ENCODE assay signal across 8 mouse cellular contexts in genomic region chr11:112784903-112785381, GRCm38 (mm10). TPM values are rescaled to one million over a fixed set of nuclear protein-coding genes. Genes with fewer than 3 reads are reported as not detected.
DNase-seq lines count a peak whose midpoint lies in the region; ATAC-seq and TF ChIP-seq lines count a peak whose summit lies in the region.

No protein-coding gene starts in this region.

- H3K27ac ChIP-seq in heart, embryonic 14.5 days (replicated peaks in 1 of 2; ENCODE audit: control insufficient read depth in 1 of 2, insufficient read depth in 1 of 2, low read depth in 2 of 2, low read length in 2 of 2): no peak overlapping the region
- peak overlapping the region; percentile 40; the same call in 1 of the 2 replicates for H3K27ac ChIP-seq in forebrain, postnatal 0 days (ENCODE audit: low read depth, low read length)
- H3K27ac ChIP-seq in limb, embryonic 11.5 days (replicated peaks; ENCODE audit: low read depth, low read length): 0 out of 2 replicates have a peak overlapping the region, but pooled peaks have one; percentile 18
- peak overlapping the region; percentile 66 for H3K27ac ChIP-seq in neural tube, embryonic 12.5 days

- TF ChIP-seq CTCF in forebrain, postnatal 0 days (IDR thresholded peaks at IDR 0.05; ENCODE audit: low read depth): no peak

- H3K9ac ChIP-seq in heart, embryonic 14.5 days (ENCODE audit: low read length): peak overlapping the region; percentile 72
- peak overlapping the region; percentile 60 for H3K9ac ChIP-seq in forebrain, postnatal 0 days
- H3K9ac ChIP-seq in limb, embryonic 11.5 days (ENCODE audit: low read length): peak overlapping the region; percentile 95
- peak overlapping the region; percentile 86 for H3K9ac ChIP-seq in neural tube, embryonic 12.5 days

- peak overlapping the region; percentile 56 to 58 for H3K4me3 ChIP-seq in heart, embryonic 14.5 days (ENCODE audit: control insufficient read depth in 1 of 2, insufficient read depth in 1 of 2, low read depth in 1 of 2, low read length in 2 of 2)
- peak overlapping the region; percentile 57 for H3K4me3 ChIP-seq in forebrain, postnatal 0 days (ENCODE audit: low read depth, low read length)
- H3K4me3 ChIP-seq in limb, embryonic 11.5 days (ENCODE audit: low read depth, low read length): peak overlapping the region; percentile 79
- H3K4me3 ChIP-seq in neural tube, embryonic 12.5 days: peak overlapping the region; percentile 81

- no peak for ATAC-seq in heart, embryonic 14.5 days (ENCODE audit: insufficient number of reproducible peaks, insufficient read depth, low FRiP score, low read depth)
- peak; percentile 8 for ATAC-seq in forebrain, postnatal 0 days
- ATAC-seq in limb, embryonic 11.5 days (ENCODE audit: insufficient number of reproducible peaks, low FRiP score, low TSS enrichment, low read depth): no peak
- peak; percentile 23 for ATAC-seq in neural tube, embryonic 12.5 days (ENCODE audit: low FRiP score, low read depth)

- no peaks in the 10 kb centered on the region for H3K9me3 ChIP-seq in heart, embryonic 14.5 days (ENCODE audit: control insufficient read depth, low read length)
- no peaks in the 10 kb centered on the region for H3K9me3 ChIP-seq in forebrain, postnatal 0 days (ENCODE audit: low read length)
- no peaks in the 10 kb centered on the region for H3K9me3 ChIP-seq in limb, embryonic 11.5 days (ENCODE audit: control insufficient read depth, low read length)
- no peaks in the 10 kb centered on the region for H3K9me3 ChIP-seq in neural tube, embryonic 12.5 days

- peak overlapping the region; percentile 86 for H3K4me2 ChIP-seq in heart, embryonic 14.5 days (ENCODE audit: low read length)
- H3K4me2 ChIP-seq in forebrain, postnatal 0 days (ENCODE audit: low read depth): peak overlapping the region; percentile 94
- peak overlapping the region; percentile 95 for H3K4me2 ChIP-seq in limb, embryonic 11.5 days (ENCODE audit: low read depth, severe bottlenecking)
- H3K4me2 ChIP-seq in neural tube, embryonic 12.5 days (replicated peaks): peak overlapping the region; percentile 96

- H3K4me1 ChIP-seq in heart, embryonic 14.5 days (ENCODE audit: control insufficient read depth in 2 of 2, insufficient read depth in 2 of 2, low read length in 2 of 2): peaks cover 7 to 24% of the 10 kb centered on the region in 2 experiments; a peak in 3 of 4 replicates
- no peaks in the 10 kb centered on the region; the same call in 1 of the 2 replicates for H3K4me1 ChIP-seq in forebrain, postnatal 0 days (ENCODE audit: insufficient read depth)
- H3K4me1 ChIP-seq in limb, embryonic 11.5 days (ENCODE audit: control insufficient read depth, insufficient read depth, low read length): peaks cover 12% of the 10 kb centered on the region
- peaks cover 38% of the 10 kb centered on the region for H3K4me1 ChIP-seq in neural tube, embryonic 12.5 days

- DNase-seq in heart, adult 8-10 months (ENCODE audit: low spot score): no peak
- peak; percentile 44 for DNase-seq in R1 (ENCODE audit: low read depth, low spot score)
- DNase-seq in forebrain, postnatal 0 days: peak; percentile 69
- peak; percentile 61 for DNase-seq in limb, embryonic 11.5 days (ENCODE audit: low spot score)
- DNase-seq in natural killer cell, adult 2 months (ENCODE audit: low spot score in 2 of 2): no peak
- no peak for DNase-seq in urinary bladder, postnatal 36 days (ENCODE audit: low spot score in 2 of 2)

- H3K27me3 ChIP-seq in heart, embryonic 14.5 days (ENCODE audit: control insufficient read depth, insufficient read depth, low read length): peaks cover 69% of the 10 kb centered on the region
- no peaks in the 10 kb centered on the region for H3K27me3 ChIP-seq in forebrain, postnatal 0 days (ENCODE audit: insufficient read depth, low read length)
- H3K27me3 ChIP-seq in limb, embryonic 11.5 days (ENCODE audit: control insufficient read depth, insufficient read depth, low read length): 0 out of 2 replicates have a peak, but pooled peaks cover 2% of the 10 kb centered on the region
- no peaks in the 10 kb centered on the region for H3K27me3 ChIP-seq in neural tube, embryonic 12.5 days (replicated peaks)

- H3K36me3 ChIP-seq in heart, embryonic 14.5 days (ENCODE audit: control insufficient read depth, insufficient read depth, low read length): no peaks in the 10 kb centered on the region
- H3K36me3 ChIP-seq in forebrain, postnatal 0 days (ENCODE audit: insufficient read depth): no peaks in the 10 kb centered on the region
- H3K36me3 ChIP-seq in limb, embryonic 11.5 days (ENCODE audit: control insufficient read depth, insufficient read depth, low read length): no peaks in the 10 kb centered on the region
- H3K36me3 ChIP-seq in neural tube, embryonic 12.5 days: peaks cover 9% of the 10 kb centered on the region

- 2% methylated on average over 32 of the region's 34 CpGs for WGBS in heart, embryonic 14.5 days
- WGBS in forebrain, postnatal 0 days: 3% methylated on average over 33 of the region's 34 CpGs
- 1% methylated on average over 31 of the region's 34 CpGs for WGBS in limb, embryonic 11.5 days
- WGBS in neural tube, embryonic 12.5 days: under 1% methylated on average over 34 of the region's 34 CpGs

RNA-seq across cellular contexts. Expression of gene Sox9, which starts 2.9 kb away (rescaled TPM):
- polyA plus RNA-seq in heart, embryonic 14.5 days (2014; fragmentation: Nextera tagmentation; extraction: Ambion mirVana): 17.7 and 20.7 TPM in 2 replicates
- 1 to 10 TPM; 1.2 to 2.2 (median 1.6) TPM for total RNA-seq in heart, adult 8-10 months (2022)
- total RNA-seq in forebrain, postnatal 0 days (2014; rRNA removed): 5.8 and 6.1 TPM in 2 replicates
- 29.8 and 46.6 TPM in 2 replicates for polyA plus RNA-seq in forebrain, postnatal 0 days (2015; fragmentation: Nextera tagmentation; extraction: Ambion mirVana)
- polyA plus RNA-seq in limb, embryonic 11.5 days (2014; fragmentation: Nextera tagmentation; extraction: Ambion mirVana): 208 and 215 TPM in 2 replicates
- polyA plus RNA-seq in neural tube, embryonic 12.5 days (2016; fragmentation: Nextera tagmentation; extraction: Ambion mirVana): 121 and 124 TPM in 2 replicates

Comparison
In these comparisons a context has a peak if more than half of its experiments do, and no peak if none do; other contexts are left out.
1. ATAC-seq: peak in forebrain, postnatal 0 days (single experiment) and neural tube, embryonic 12.5 days (single experiment); none in heart, embryonic 14.5 days (single experiment) and limb, embryonic 11.5 days (single experiment).
2. H3K27ac ChIP-seq: peak in forebrain, postnatal 0 days (single experiment), limb, embryonic 11.5 days (single experiment) and neural tube, embryonic 12.5 days (single experiment); none in heart, embryonic 14.5 days (0 of 2).
3. DNase-seq: peak in R1 (single experiment), forebrain, postnatal 0 days (single experiment) and limb, embryonic 11.5 days (single experiment); none in heart, adult 8-10 months (single experiment), natural killer cell, adult 2 months (0 of 2) and urinary bladder, postnatal 36 days (0 of 2).
4. Peak in every context shown above with its lines, with median percentiles within 50 percentile points of each other: H3K4me2 ChIP-seq, H3K4me3 ChIP-seq and H3K9ac ChIP-seq.